Mouse (Mus musculus) kidney, adult 2 months (tissue): ENCODE measurements around the gene Wwc2. TPM values are rescaled to one million over a fixed set of nuclear protein-coding genes. Genes with fewer than 3 reads are reported as not detected.
A peak's percentile ranks its signal among the peaks of the same experiment; 100 is the strongest.

Experiments used
- DNase-seq: peaks from one replicate; pipeline ENCODE4 v3.0.0; 2021
- H3K27ac ChIP-seq: fragments of 200-500 bp; 2 replicates; pipeline ENCODE4 v1.5.1; 2012; ENCODE audit warnings: low read depth, low read length, control low read depth, inconsistent platforms; ENCODE audit not compliant: insufficient read depth
- H3K27me3 ChIP-seq: fragments of 200-500 bp; replicated peaks from 2 replicates; pipeline ENCODE4 v1.6.1; 2012; ENCODE audit warnings: mild to moderate bottlenecking, moderate library complexity, low read length, inconsistent platforms; ENCODE audit not compliant: control insufficient read depth, insufficient read depth
- H3K36me3 ChIP-seq: fragments of 200-500 bp; 2 replicates; pipeline ENCODE4 v1.6.1; 2012; ENCODE audit warnings: mild to moderate bottlenecking, moderate library complexity, low read length, inconsistent platforms; ENCODE audit not compliant: control insufficient read depth, insufficient read depth
- H3K4me1 ChIP-seq: fragments of 200-500 bp; 2 replicates; pipeline ENCODE4 v1.6.1; 2011; ENCODE audit warnings: low read length; ENCODE audit not compliant: control insufficient read depth, insufficient read depth
- H3K4me3 ChIP-seq: fragments of 200-500 bp; 2 replicates; pipeline ENCODE4 v1.5.1; 2011; ENCODE audit warnings: mild to moderate bottlenecking, low read depth, low read length, control low read depth; ENCODE audit not compliant: insufficient read depth
- CTCF ChIP-seq: fragments of 200-500 bp; conservative IDR thresholded peaks from 2 replicates; pipeline ENCODE4 v1.5.1; 2011; ENCODE audit warnings: low read depth, mild to moderate bottlenecking, control low read depth, low read length, moderate library complexity, mixed read lengths; ENCODE audit not compliant: insufficient read depth, insufficient read length
- POLR2A ChIP-seq: fragments of 200-500 bp; IDR thresholded peaks from one replicate; pipeline ENCODE4 v1.6.1; 2011; ENCODE audit warnings: low read depth, low read length, control low read depth
- WGBS: fragments of 180-500 bp; shearing (Covaris S2); methylation state at CpG from one replicate; pipeline ENCODE4 v1.1.7; 2018; 5-methylcytosine and 5-hydroxymethylcytosine counted together
- polyA plus RNA-seq: library from polyadenylated mRNA; depleted of rRNA; stranded (reverse); fragments of >200 nt; gene quantifications from 2 replicates; pipeline ENCODE4 v1.2.3, GENCODE M21; 2012

Wwc2 gene
- polyA plus RNA-seq, 1 experiment, result 20.4 TPM

DNA sequence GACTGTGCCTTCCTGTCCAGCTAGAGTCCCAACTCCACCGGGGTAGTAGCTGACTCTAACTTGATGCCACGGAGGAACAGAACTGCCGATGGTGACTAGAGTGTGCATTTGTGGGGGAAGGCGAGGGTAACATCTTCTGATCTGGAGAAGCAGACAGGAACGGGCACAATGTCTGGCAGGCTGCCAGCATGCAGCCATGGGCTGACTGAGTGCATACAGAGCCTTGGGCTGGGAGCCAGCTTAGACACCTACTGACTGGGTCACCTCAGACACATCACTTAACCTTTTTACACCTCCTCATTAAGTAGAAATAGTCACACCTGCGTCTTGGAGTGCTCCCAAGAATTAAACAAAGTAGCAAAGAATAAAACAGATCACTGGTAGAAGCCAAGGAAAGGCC is 28.7 kb downstream of the Wwc2 start:
- Histone ChIP-seq H3K4me1 (peaks cover 24% of the 10 kb centered on the region), H3K4me3 (no peak overlapping the region), H3K27me3 (no peaks in the 10 kb centered on the region), H3K27ac (no peak overlapping the region), H3K36me3 (no peaks in the 10 kb centered on the region)
- 20% methylated on average over 6 of the region's 6 CpGs for WGBS
- TF ChIP-seq CTCF, result no peak
- no peak for TF ChIP-seq POLR2A
- peak; percentile 78 for DNase-seq

DNA sequence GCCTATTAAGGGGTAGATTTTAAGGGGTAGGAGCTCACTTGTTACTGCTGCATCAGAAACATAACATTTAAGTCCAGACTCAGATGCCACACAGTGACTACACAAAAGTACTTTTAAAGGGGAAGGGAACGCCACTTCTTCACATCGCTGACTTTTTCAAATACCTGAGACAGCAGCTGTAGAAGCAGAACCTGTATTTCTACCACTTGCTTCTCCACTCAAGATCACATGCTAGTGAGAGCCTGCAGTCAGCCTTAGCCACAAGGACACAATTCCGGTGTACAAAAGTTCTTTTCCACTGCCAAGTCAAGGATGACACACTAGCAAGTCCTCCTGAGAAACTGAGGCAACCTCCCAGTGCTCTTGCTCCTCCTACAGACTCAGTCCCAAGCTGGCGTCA is 33.2 kb downstream of the Wwc2 start:
- no peak overlapping the region for H3K27ac ChIP-seq
- no peak overlapping the region for H3K4me3 ChIP-seq
- 71% methylated on average over 4 of the region's 4 CpGs for WGBS
- H3K27me3 ChIP-seq, result no peaks in the 10 kb centered on the region
- no peak for DNase-seq
- H3K4me1 ChIP-seq, result peaks cover 14% of the 10 kb centered on the region; the same call in 1 of the 2 replicates
- TF ChIP-seq CTCF, result no peak
- TF ChIP-seq POLR2A, result no peak
- no peaks in the 10 kb centered on the region for H3K36me3 ChIP-seq

DNA sequence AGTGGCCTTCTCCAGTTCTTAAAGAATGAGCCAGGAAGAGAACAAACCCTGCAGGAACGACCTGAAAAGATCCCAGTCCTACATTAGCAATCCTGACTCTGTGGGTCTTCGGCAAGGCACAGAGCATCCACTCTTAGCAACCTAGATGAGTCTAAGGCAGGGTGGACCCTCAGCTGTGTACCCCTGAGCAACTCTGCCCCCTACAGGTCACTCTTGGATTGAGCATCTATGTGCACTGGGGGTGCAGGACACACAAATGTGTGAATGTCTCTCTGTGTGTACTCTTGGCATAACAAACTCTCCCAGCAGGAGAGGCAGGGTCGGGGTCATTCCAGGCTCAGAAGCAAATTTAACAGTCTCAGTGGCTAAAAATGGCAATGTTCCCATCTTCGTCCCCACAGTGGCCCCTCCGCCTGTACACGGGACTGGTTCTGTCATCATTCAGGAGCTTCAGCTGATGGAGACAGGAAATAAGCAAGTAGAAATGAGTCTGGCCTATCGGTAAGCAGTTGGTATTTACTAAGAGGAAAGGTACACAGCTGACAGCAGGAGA is 39.3 kb downstream of the Wwc2 start:
- peak; percentile 31 for DNase-seq

DNA sequence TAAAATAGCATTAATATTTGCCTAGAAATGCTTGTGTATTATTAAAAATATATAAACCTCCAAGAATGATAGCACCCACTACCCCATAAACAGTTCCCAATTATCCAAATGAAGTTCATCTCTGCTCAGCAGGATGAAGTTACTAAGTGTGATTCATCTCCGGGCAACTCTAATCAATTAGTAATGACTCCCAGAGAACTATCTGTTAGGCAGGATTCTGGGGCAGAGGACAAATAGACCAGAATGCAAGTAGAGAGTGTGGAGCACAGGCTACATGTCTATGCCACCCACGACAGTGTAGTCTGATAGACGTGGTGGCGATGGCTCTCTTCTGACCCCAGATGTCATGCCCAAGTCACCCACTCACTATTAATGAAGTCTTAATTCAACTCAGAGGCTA is 41.9 kb downstream of the Wwc2 start:
- no peaks in the 10 kb centered on the region for H3K36me3 ChIP-seq
- TF ChIP-seq CTCF (no peak), POLR2A (no peak)
- H3K27me3 ChIP-seq, result no peaks in the 10 kb centered on the region
- no peak for DNase-seq
- no peaks in the 10 kb centered on the region; the same call in 1 of the 2 replicates for H3K4me1 ChIP-seq
- WGBS, result 59% methylated on average over 4 of the region's 4 CpGs
- no peak overlapping the region for H3K4me3 ChIP-seq
- no peak overlapping the region for H3K27ac ChIP-seq

More for the DNA sequence above, 39.3 kb downstream of the Wwc2 start:
- Histone ChIP-seq H3K27ac (no peak overlapping the region), H3K36me3 (no peaks in the 10 kb centered on the region), H3K4me1 (no peaks in the 10 kb centered on the region; the same call in 1 of the 2 replicates), H3K4me3 (no peak overlapping the region), H3K27me3 (no peaks in the 10 kb centered on the region)
- 45% methylated on average over 7 of the region's 7 CpGs for WGBS
- TF ChIP-seq POLR2A, result no peak
- peak; percentile 58 for TF ChIP-seq CTCF

DNA sequence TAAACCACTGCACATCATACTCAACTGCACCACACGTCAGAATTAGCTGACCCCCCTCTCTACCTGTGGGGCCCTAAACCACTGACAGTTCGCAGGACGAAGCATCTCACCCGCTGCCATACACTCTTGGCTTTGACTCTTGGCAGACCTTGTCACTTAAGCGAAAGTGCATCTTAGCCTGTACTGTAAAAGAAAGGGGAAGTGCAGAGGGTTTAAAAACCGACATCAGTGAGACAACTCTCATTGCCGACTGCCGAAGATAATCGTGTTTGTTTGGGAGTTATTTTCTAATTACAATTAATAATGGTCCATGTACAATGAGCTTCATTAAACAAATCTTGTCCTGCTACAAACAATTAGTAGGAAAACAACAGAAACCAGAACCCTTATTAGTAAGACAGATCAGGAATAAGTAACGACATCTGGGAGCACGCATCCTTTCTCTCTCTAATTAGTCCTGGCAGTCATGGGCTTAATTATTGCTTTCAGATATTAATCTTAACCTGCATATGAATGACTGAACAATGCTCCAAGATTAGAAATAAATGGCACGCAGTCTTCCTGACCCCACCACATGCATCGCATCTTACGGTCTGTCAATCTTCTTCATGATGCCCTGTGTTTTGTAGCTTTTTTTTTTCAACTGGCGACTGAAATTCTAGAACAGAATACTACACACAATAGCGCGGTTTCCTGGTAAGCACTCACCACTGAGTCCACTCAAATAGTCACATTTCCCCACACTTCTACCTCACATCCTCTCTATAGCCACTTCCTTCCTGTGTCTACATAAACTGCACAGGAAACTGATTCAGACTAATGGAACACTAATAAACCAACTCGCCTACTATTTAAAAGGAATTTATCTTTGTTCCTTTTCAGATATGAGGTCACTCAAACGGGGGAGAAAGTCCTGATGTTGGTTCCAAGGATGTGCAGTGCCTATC is 42.8 kb downstream of the Wwc2 start:
- WGBS, result 49% methylated on average over 19 of the region's 19 CpGs
- H3K27ac ChIP-seq, result no peak overlapping the region

DNA sequence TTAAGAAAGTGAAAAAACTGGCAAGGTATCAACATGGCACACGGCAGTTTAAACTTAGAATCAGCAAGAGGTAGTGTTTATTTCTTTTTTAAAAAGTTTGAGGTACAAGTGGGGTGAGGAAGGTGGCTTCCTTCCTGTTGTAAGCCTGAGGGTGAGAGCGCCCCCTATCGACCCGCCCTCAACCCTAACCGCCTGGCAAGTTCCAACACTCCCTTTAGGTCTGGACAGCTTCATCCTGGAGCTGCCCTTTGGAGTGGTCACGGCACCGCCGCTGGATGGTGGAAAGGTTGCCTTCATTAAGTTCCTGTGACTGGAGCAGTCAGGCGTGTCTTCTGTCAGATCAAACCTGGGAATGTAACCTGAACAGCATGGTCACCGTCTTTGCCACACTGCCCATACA is 47.7 kb downstream of the Wwc2 start:
- Histone ChIP-seq H3K27me3 (no peaks in the 10 kb centered on the region), H3K36me3 (no peaks in the 10 kb centered on the region), H3K4me3 (no peak overlapping the region), H3K4me1 (peaks cover 35% of the 10 kb centered on the region), H3K27ac (no peak overlapping the region)
- peak; percentile 77 for DNase-seq
- TF ChIP-seq CTCF (peak; percentile 50), POLR2A (no peak)
- WGBS, result 38% methylated on average over 10 of the region's 10 CpGs

More for the DNA sequence above, 42.8 kb downstream of the Wwc2 start:
- TF ChIP-seq CTCF, result no peak
- TF ChIP-seq POLR2A, result no peak
- DNase-seq, result no peak
- H3K36me3 ChIP-seq, result no peaks in the 10 kb centered on the region
- H3K4me3 ChIP-seq, result no peak overlapping the region
- no peaks in the 10 kb centered on the region for H3K27me3 ChIP-seq
- peaks cover 8% of the 10 kb centered on the region for H3K4me1 ChIP-seq

DNA sequence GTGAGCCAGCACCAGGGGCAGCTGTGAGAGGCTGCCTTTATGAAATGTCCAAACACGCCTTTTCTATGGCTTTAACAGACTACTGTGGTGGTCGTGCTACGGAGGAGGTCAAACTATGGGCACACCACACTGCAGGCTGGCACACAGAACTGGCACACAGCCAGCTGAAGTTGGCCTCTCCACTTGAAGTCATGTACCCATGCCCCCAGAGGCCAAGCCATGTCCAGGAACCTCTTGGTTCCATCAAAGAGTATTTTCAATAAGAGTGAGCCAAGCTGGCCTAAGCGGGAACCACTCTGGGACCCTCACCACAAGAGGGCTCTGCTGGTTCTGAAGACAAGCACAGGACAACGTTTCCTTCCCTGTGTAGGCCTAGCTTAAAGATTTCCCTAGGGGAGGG is 49.7 kb downstream of the Wwc2 start:
- Histone ChIP-seq H3K4me1 (peaks cover 39% of the 10 kb centered on the region), H3K27ac (peak overlapping the region; percentile 8), H3K27me3 (no peaks in the 10 kb centered on the region), H3K4me3 (no peak overlapping the region), H3K36me3 (peaks cover 1% of the 10 kb centered on the region; the same call in 1 of the 2 replicates)
- 30% methylated on average over 5 of the region's 5 CpGs for WGBS
- TF ChIP-seq CTCF, result no peak
- DNase-seq, result peak; percentile 63
